Mouse (Mus musculus) erythroblast, embryonic 14.5 days (primary cell): Measurements from ENCODE around the gene Ctnna3.

Source experiments
- GATA1 ChIP-seq: IDR thresholded peaks from 2 replicates; pipeline ENCODE4 v1.6.1; 2012; ENCODE audit warnings: low read length, inconsistent platforms, mixed read lengths
- TAL1 ChIP-seq: IDR thresholded peaks from 3 replicates; pipeline ENCODE4 v1.6.1; 2012; ENCODE audit warnings: low read length, inconsistent platforms, mixed read lengths

DNA sequence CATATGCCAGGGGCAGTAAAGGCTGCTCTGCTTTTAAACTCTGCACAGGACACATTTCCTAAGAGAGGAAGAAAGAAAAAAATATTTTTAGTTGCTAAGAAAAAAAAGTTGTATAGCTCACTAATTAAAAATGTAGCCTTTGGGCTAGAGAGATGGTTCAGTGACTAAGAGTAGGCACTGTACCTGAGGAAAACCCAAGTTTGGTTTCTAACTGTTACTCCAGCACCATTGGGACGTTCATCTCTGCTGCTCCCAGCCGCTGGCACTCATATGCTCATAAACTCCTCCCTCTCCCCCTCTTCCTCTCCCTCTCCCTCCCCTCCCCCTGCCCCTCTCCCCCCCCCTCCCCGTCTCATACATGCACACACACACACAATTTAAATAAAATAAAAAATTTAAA lies 1441.0 kb downstream of the Ctnna3 start:
- TF ChIP-seq TAL1: no peak
- no peak for TF ChIP-seq GATA1
